Mouse (Mus musculus): Measurements from ENCODE around the gene Rab12.
"Not testable (repeated sequence)": the region's sequence is repeated elsewhere in the genome, so short reads cannot be mapped to it uniquely, and the experiment has no call there.

Rab12 gene

DNA sequence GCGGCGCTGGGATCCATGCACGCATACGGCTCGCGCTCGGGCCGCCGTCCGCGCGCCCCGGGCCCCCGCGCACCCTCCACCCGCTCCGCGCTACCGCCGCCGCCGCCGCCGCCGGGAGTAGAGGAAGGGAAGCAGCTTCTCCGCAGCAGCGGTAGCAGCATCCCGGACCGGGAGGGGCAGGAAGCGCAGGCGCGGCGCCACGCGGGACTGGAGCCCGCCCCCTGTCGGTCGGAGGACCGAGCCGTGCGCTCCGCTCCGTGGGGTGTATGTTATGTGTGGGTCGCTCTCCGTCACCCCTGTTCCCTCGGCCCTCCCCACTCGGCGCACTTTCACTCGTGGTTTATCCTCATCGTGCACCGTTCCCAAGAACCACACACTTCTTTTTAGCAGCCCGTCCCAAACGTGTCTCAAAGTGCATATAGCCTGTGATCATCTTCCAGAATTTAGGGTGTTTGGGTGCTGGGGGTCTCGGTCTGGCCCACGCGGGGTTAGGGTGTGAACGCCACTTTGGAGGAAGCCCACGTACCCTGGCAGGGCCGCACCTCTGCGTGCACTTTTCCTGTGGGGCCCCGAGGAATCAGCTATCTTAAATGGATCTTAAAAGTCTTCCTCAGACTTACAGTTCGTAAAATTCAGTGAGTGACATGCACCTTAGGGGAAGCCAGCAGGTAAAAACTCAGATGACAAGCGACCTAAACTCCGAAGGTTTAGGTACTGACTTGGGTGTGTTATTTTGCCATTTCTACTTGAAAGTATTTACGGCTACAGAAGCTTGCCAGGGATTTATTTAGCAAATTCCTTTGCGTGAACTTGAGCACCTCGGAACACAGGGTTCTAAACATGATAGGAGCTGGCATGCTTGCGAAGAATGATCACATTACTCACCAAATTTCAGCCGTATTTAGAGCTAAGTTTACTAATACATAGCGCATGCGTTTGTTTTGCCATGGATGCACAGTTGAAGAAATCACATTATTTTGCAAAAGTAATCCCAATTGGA lies at the start of gene Rab12:
Gene Rab12, minus strand, starts transcription at position 176 of the 1,000 bp plus-strand sequence.
- DNase-seq (ENCODE audit: low spot score), result peak; percentile 86

- no peak for DNase-seq (ENCODE audit: low spot score)
Measured at GRCm38 (mm10) chr17:66564213-66564612, 44.7 kb upstream of the Rab12 start.

DNA sequence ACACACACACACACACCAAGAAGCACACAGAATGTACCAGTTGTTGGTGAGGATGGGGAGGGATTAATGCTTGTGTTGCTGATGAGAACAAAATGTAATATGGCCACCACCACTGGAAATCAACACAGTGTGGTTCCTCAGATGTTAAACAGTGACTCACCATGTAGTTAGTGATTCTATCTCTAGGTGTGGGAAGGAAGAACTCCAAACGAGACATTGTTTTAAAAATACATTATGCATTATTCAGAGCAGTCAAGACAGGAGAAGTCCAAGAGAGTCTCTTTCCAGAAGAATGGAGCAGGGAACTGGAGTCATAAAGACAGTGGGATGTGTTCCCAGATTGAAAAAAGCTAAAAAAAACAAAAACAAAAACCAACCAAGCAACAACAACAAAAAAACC lies 44.0 kb upstream of the Rab12 start:
- no peak for DNase-seq (ENCODE audit: low spot score)

DNA sequence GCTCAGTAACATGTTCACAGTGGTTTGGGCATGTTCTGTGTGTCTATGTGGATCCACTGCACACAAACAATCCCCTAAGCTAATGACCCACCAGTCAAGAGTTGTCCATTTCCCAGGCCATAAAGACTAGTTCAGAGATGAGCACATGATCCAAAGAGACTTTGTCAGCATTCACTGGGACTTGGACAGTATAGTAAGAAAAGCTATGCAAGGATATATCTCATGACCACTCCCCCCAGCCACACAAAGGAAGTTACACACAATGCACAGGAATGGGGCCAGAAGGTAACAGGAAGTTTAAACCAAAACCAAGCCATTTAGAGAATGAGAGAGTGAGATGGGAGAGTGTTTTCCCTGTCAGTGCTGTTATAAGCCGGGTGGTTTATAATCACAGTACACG lies 41.9 kb upstream of the Rab12 start:
- no peak for DNase-seq (ENCODE audit: low spot score)

GRCm38 (mm10) chr17:66558404-66559317 lies 39.1 kb upstream of the Rab12 start:
- DNase-seq (ENCODE audit: low spot score), result peak; percentile 10

GRCm38 (mm10) chr17:66552690-66553089 lies 33.2 kb upstream of the Rab12 start:
- DNase-seq (ENCODE audit: low spot score), result no peak

GRCm38 (mm10) chr17:66550486-66550885 lies 31.0 kb upstream of the Rab12 start:
- DNase-seq (ENCODE audit: low spot score), result no peak

GRCm38 (mm10) chr17:66532285-66532684 lies 12.8 kb upstream of the Rab12 start:
- no peak for DNase-seq (ENCODE audit: low spot score)

- no peak for DNase-seq (ENCODE audit: low spot score)
Measured at GRCm38 (mm10) chr17:66523396-66523795, 3.9 kb upstream of the Rab12 start.

GRCm38 (mm10) chr17:66522631-66523030 lies 3.1 kb upstream of the Rab12 start:
- not testable (repeated sequence) for DNase-seq (ENCODE audit: low spot score)

DNA sequence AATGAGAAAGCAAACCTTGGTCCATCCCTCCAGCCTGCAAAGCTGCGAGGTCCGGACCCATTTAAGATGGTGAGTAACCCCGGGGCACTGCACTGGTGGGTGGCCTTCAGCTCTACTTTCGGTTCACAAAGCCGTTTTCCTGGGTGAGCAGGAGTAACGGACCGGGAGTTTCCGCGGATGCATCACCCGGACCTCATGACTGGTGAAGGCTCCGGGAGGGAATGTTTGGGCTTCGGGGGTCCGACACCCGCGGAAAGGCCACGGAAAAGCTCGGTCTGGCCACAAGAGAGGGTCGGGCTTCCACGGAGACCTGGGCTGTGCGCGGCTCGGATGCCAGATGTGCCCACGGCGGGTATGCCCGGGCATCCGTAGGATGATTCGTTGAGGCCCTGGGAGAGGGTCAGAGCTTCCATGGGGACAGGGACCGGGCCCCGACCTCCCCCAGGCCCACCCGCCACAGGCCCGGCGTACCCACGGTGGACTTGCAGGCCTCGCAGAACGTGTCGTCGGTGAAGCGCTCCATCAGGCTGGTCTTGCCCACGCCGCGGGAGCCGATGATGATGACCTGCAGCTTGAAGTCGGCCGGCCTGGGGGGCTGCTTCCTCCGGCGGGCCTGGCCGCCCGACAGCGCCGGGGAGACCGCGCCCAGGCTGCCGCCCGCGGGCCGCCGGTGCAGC lies 514 bp downstream of the Rab12 start:
- peak; percentile 29 for DNase-seq (ENCODE audit: low spot score)

DNA sequence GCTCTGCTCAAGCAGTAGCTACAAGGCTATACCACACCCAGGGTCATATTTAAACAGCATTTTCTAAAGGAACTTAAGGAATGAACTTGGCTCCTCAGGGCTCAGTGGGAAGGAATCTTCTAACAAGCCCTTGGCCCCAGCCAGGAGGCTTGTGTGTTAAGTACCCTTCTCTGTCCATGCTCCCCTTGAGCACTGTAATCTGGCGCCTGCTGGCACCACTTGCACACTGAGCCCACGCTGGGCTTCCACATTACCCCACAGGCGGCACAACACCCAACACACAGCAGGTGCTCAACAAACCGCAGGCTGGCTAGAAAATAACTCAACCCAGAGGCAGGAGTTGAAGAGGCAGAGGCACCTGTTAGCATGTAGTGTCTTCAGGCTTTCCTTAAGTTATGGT lies 2.6 kb downstream of the Rab12 start:
- no peak for DNase-seq (ENCODE audit: low spot score)

DNA sequence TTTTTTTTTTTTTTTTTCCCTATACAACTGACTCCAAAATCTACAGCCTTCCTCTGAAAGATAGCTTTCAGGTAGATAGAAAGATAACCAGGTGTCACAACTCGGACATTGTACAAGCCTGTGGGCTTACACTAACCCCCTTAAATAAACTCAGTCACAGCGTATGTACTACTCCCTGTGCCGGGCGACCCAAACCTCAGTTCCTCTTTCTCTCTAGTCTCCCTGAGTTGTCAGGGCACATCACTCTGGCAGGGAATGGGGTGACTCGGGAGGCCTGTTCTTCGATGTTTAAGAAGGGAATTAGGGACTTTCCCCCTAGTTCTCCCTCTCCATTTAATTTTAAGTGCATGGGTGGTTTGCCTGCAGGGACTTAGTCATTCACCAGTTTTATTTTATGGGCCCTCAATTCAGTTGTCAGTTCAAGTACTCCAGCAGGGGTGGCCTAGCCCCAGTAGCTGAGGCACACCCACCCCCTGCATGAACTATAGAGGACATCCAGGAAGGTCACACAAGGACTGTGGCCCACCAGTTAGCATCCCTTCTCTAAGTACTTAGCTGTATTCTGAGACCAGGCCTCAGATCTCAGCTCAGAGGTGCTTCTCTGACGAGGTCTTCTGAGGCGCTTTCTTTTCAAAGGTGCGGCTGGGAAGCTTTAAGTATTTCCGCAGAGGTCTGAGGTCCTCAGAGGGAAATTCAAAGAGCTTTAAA lies 5.1 kb downstream of the Rab12 start:
- no peak for DNase-seq (ENCODE audit: low spot score)

GRCm38 (mm10) chr17:66512202-66512956 lies 7.2 kb downstream of the Rab12 start:
- DNase-seq (ENCODE audit: low spot score), result peak; percentile 45

- no peak for DNase-seq (ENCODE audit: low spot score)
Measured at GRCm38 (mm10) chr17:66510221-66510683, 9.3 kb downstream of the Rab12 start.

- no peak for DNase-seq (ENCODE audit: low spot score)
Measured at GRCm38 (mm10) chr17:66507049-66507954, 12.2 kb downstream of the Rab12 start.

- DNase-seq (ENCODE audit: low spot score), result no peak
Measured at GRCm38 (mm10) chr17:66504964-66505363, 14.6 kb downstream of the Rab12 start.

- DNase-seq (ENCODE audit: low spot score), result no peak
Measured at GRCm38 (mm10) chr17:66504248-66504647, 15.3 kb downstream of the Rab12 start.

DNA sequence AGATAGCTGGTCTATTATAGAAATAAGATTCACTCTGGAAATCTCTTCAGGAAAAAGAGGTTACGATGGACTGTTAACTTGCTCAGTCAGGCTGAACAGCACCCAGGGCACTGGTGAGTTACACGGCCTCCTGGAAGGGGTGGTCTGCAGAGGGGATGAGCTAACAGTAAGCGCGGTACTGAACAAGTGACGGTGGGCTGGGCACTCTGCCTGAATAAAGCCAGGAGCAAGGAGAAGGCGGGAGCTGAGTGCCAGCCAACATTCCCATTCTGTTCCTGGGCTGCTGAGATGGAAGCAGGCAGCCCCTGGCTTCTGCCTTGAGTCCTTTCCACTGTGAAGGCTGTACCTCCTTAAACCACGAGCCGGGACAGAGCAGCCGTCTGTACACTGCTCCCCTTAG lies 16.1 kb downstream of the Rab12 start:
- DNase-seq (ENCODE audit: low spot score), result no peak

All from T-cell, adult 2 months (primary cell).